Mouse (Mus musculus): ENCODE data around the gene Eef1akmt2. TPM values are rescaled to one million over a fixed set of nuclear protein-coding genes. Genes with fewer than 3 reads are reported as not detected.

The Eef1akmt2 gene
- total and polyA plus RNA-seq, 2 experiments, result 3.4 to 21.8 TPM

GRCm38 (mm10) chr7:132800868-132801267, 51.6 kb downstream of the Eef1akmt2 start:
- Histone ChIP-seq H3K27me3 (ENCODE audit: control insufficient read depth, insufficient read depth, low read length) (no peaks in the 10 kb centered on the region), H3K79me2 (ENCODE audit: control insufficient read depth, insufficient read depth, low read length) (peaks cover 37% of the 10 kb centered on the region), H3K4me1 (ENCODE audit: control insufficient read depth, insufficient read depth, low read length) (peaks cover 29% of the 10 kb centered on the region), H3K27ac (replicated peaks; ENCODE audit: insufficient read depth, low read depth, low read length) (no peak overlapping the region), H3K4me3 (ENCODE audit: insufficient read depth, low read depth, low read length) (no peak overlapping the region), H3K36me3 (ENCODE audit: control insufficient read depth, insufficient read depth, low read length) (no peaks in the 10 kb centered on the region), H3K9ac (ENCODE audit: low read depth, low read length) (no peak overlapping the region)
- TF ChIP-seq CTCF (IDR thresholded peaks at IDR 0.05; ENCODE audit: low read depth, low read length) (no peak), POLR2A (IDR thresholded peaks at IDR 0.05; ENCODE audit: extremely low read depth, insufficient read depth, low read length) (no peak)
- DNase-seq (ENCODE audit: extremely low read depth, low read depth, low spot score), result no peak
- 70% methylated on average over 10 of the region's 10 CpGs for WGBS

- H3K27me3 ChIP-seq (ENCODE audit: control insufficient read depth, insufficient read depth, low read length), result no peaks in the 10 kb centered on the region
- no peak overlapping the region for H3K4me3 ChIP-seq (ENCODE audit: insufficient read depth, low read depth, low read length)
- H3K36me3 ChIP-seq (ENCODE audit: control insufficient read depth, insufficient read depth, low read length), result no peaks in the 10 kb centered on the region
- peaks cover 23% of the 10 kb centered on the region for H3K4me1 ChIP-seq (ENCODE audit: control insufficient read depth, insufficient read depth, low read length)
- H3K27ac ChIP-seq (replicated peaks; ENCODE audit: insufficient read depth, low read depth, low read length), result peak overlapping the region; percentile 36
- TF ChIP-seq CTCF (IDR thresholded peaks at IDR 0.05; ENCODE audit: low read depth, low read length) (no peak), POLR2A (IDR thresholded peaks at IDR 0.05; ENCODE audit: extremely low read depth, insufficient read depth, low read length) (no peak)
- H3K9ac ChIP-seq (ENCODE audit: low read depth, low read length), result no peak overlapping the region
- peaks cover 28% of the 10 kb centered on the region for H3K79me2 ChIP-seq (ENCODE audit: control insufficient read depth, insufficient read depth, low read length)
- 87% methylated on average over 5 of the region's 5 CpGs for WGBS
- no peak for DNase-seq (ENCODE audit: extremely low read depth, low read depth, low spot score)
Measured at GRCm38 (mm10) chr7:132799119-132800016, 53.1 kb downstream of the Eef1akmt2 start.

GRCm38 (mm10) chr7:132795141-132795540, 57.3 kb downstream of the Eef1akmt2 start:
- H3K27ac ChIP-seq (replicated peaks; ENCODE audit: insufficient read depth, low read depth, low read length), result no peak overlapping the region
- no peak for TF ChIP-seq POLR2A (IDR thresholded peaks at IDR 0.05; ENCODE audit: extremely low read depth, insufficient read depth, low read length)
- WGBS, result 93% methylated on average over 5 of the region's 5 CpGs
- no peak overlapping the region for H3K4me3 ChIP-seq (ENCODE audit: insufficient read depth, low read depth, low read length)
- no peaks in the 10 kb centered on the region for H3K27me3 ChIP-seq (ENCODE audit: control insufficient read depth, insufficient read depth, low read length)
- peaks cover 9% of the 10 kb centered on the region for H3K4me1 ChIP-seq (ENCODE audit: control insufficient read depth, insufficient read depth, low read length)
- H3K36me3 ChIP-seq (ENCODE audit: control insufficient read depth, insufficient read depth, low read length), result no peaks in the 10 kb centered on the region
- H3K9ac ChIP-seq (ENCODE audit: low read depth, low read length), result no peak overlapping the region
- DNase-seq (ENCODE audit: extremely low read depth, low read depth, low spot score), result no peak
- peaks cover 35% of the 10 kb centered on the region for H3K79me2 ChIP-seq (ENCODE audit: control insufficient read depth, insufficient read depth, low read length)

- no peak overlapping the region for H3K27ac ChIP-seq (replicated peaks; ENCODE audit: insufficient read depth, low read depth, low read length)
- TF ChIP-seq POLR2A (IDR thresholded peaks at IDR 0.05; ENCODE audit: extremely low read depth, insufficient read depth, low read length) (no peak), CTCF (IDR thresholded peaks at IDR 0.05; ENCODE audit: low read depth, low read length) (no peak)
- DNase-seq (ENCODE audit: extremely low read depth, low read depth, low spot score), result no peak
- H3K9ac ChIP-seq (ENCODE audit: low read depth, low read length), result no peak overlapping the region
- H3K4me3 ChIP-seq (ENCODE audit: insufficient read depth, low read depth, low read length), result no peak overlapping the region
- H3K36me3 ChIP-seq (ENCODE audit: control insufficient read depth, insufficient read depth, low read length), result no peaks in the 10 kb centered on the region
- H3K27me3 ChIP-seq (ENCODE audit: control insufficient read depth, insufficient read depth, low read length), result no peaks in the 10 kb centered on the region
- H3K4me1 ChIP-seq (ENCODE audit: control insufficient read depth, insufficient read depth, low read length), result 0 out of 2 replicates have a peak, but pooled peaks cover 2% of the 10 kb centered on the region
- WGBS, result 72% methylated on average over 6 of the region's 6 CpGs
- peaks cover 38% of the 10 kb centered on the region for H3K79me2 ChIP-seq (ENCODE audit: control insufficient read depth, insufficient read depth, low read length)
Measured at GRCm38 (mm10) chr7:132793467-132793866, 59.0 kb downstream of the Eef1akmt2 start.

GRCm38 (mm10) chr7:132790447-132791219, 61.8 kb downstream of the Eef1akmt2 start:
- no peaks in the 10 kb centered on the region for H3K36me3 ChIP-seq (ENCODE audit: control insufficient read depth, insufficient read depth, low read length)
- 91% methylated on average over 14 of the region's 14 CpGs for WGBS
- no peak overlapping the region for H3K4me3 ChIP-seq (ENCODE audit: insufficient read depth, low read depth, low read length)
- H3K27ac ChIP-seq (replicated peaks; ENCODE audit: insufficient read depth, low read depth, low read length), result no peak overlapping the region
- no peak for TF ChIP-seq CTCF (IDR thresholded peaks at IDR 0.05; ENCODE audit: low read depth, low read length)
- TF ChIP-seq POLR2A (IDR thresholded peaks at IDR 0.05; ENCODE audit: extremely low read depth, insufficient read depth, low read length), result no peak
- no peak for DNase-seq (ENCODE audit: extremely low read depth, low read depth, low spot score)
- no peak overlapping the region for H3K9ac ChIP-seq (ENCODE audit: low read depth, low read length)
- H3K79me2 ChIP-seq (ENCODE audit: control insufficient read depth, insufficient read depth, low read length), result peaks cover 30% of the 10 kb centered on the region
- peaks cover 13% of the 10 kb centered on the region for H3K4me1 ChIP-seq (ENCODE audit: control insufficient read depth, insufficient read depth, low read length)
- H3K27me3 ChIP-seq (ENCODE audit: control insufficient read depth, insufficient read depth, low read length), result no peaks in the 10 kb centered on the region

Data from liver, adult 2 months (tissue).